Mouse (Mus musculus) intestine, embryonic 15.5 days (tissue): ENCODE data around the gene Slc25a22. TPM values are rescaled to one million over a fixed set of nuclear protein-coding genes. Genes with fewer than 3 reads are reported as not detected.
A peak's percentile ranks its signal among the peaks of the same experiment; 100 is the strongest.

Experiments used
- ATAC-seq: fragments of 200-750 bp; cut with Nextera tagmentation; 2 replicates; pipeline ENCODE4 v1.8.0; 2017; ENCODE audit warnings: moderate TSS enrichment, moderate library complexity
- H3K27ac ChIP-seq: fragments of 300-500 bp; sonication (generic); 2 replicates; pipeline ENCODE4 v1.5.1; 2015; ENCODE audit warnings: mild to moderate bottlenecking, inconsistent platforms
- H3K27me3 ChIP-seq: fragments of 300-500 bp; sonication (generic); replicated peaks from 2 replicates; pipeline ENCODE4 v1.6.1; 2015; ENCODE audit warnings: inconsistent platforms
- H3K36me3 ChIP-seq: fragments of 300-500 bp; sonication (generic); 2 replicates; pipeline ENCODE4 v1.6.1; 2015; ENCODE audit warnings: inconsistent platforms
- H3K4me1 ChIP-seq: fragments of 300-500 bp; sonication (generic); replicated peaks from 2 replicates; pipeline ENCODE4 v1.6.1; 2015; ENCODE audit warnings: inconsistent platforms
- H3K4me2 ChIP-seq: fragments of 300-500 bp; sonication (generic); replicated peaks from 2 replicates; pipeline ENCODE4 v1.6.1; 2015; ENCODE audit warnings: mild to moderate bottlenecking, inconsistent platforms
- H3K4me3 ChIP-seq: fragments of 300-500 bp; sonication (generic); replicated peaks from 2 replicates; pipeline ENCODE4 v1.5.1; 2015; ENCODE audit warnings: inconsistent platforms
- H3K9ac ChIP-seq: fragments of 300-500 bp; sonication (generic); 2 replicates; pipeline ENCODE4 v1.6.1; 2015; ENCODE audit warnings: inconsistent platforms
- H3K9me3 ChIP-seq: fragments of 300-500 bp; sonication (generic); 2 replicates; pipeline ENCODE4 v1.6.1; 2016; ENCODE audit warnings: inconsistent platforms
- WGBS: fragments of 180-500 bp; shearing (Covaris S2); methylation state at CpG from one replicate; pipeline ENCODE4 v1.1.7; 2015; 5-methylcytosine and 5-hydroxymethylcytosine counted together
- polyA plus RNA-seq: library from polyadenylated mRNA; unstranded; fragments of >200 nt; fragmentation: Nextera tagmentation; extraction: Ambion mirVana; gene quantifications from 2 replicates; pipeline ENCODE4 v1.2.1, GENCODE M21; 2015

Slc25a22 gene
- polyA plus RNA-seq, 1 experiment from 2014 or later = 28.5 TPM

DNA sequence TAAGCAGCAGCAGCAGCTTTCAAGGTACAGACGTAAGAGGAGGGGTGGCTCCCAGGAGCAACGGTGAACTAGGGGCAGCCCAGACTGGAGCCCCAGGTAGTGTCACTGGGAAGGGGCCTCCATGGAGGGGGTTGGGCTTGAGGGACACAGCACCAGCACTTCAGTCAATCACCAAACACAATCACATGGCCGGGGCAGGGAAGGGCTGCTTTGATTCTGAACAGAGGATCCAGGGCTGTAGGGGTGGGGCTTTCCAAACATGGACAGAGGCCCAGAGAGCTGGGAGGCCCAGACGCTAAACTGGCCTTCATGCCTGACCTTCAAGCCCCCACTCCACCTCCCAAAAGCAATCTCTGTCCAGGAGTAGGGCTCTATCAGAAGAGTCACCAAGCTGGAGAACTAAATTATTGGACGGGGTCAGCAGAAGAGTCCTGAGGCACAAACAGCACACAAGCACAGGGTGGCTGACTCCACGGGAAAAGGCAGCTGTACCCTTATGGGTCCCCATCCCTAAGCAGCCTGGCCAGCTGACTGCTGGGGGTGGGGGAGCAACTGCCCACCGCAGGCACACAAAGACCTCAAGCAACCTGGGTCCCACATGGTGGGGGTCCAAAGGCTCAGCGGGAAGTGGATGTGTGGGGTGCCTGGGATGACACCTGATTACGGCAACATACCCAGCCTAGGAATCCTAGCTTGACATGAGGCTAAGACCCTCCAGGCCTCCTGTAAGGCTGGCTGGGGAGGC, 7.7 kb downstream of the Slc25a22 start:
- Histone ChIP-seq H3K4me1 (peaks cover 25% of the 10 kb centered on the region), H3K27me3 (no peaks in the 10 kb centered on the region), H3K4me2 (peak overlapping the region; percentile 41; the same call in 1 of the 2 replicates), H3K27ac (no peak overlapping the region), H3K9me3 (no peaks in the 10 kb centered on the region), H3K4me3 (no peak overlapping the region), H3K9ac (no peak overlapping the region), H3K36me3 (peaks cover 25% of the 10 kb centered on the region; the same call in 1 of the 2 replicates)
- 59% methylated on average over 9 of the region's 9 CpGs for WGBS
- no peak for ATAC-seq

- Histone ChIP-seq H3K9ac (no peak within 1 kb of the TSS), H3K36me3 (peaks cover 25% of the 10 kb centered on the region; the same call in 1 of the 2 replicates), H3K9me3 (no peaks in the 10 kb centered on the region), H3K27me3 (no peaks in the 10 kb centered on the region), H3K4me1 (peaks cover 18% of the 10 kb centered on the region), H3K4me3 (peak within 1 kb of the TSS; percentile 9; the same call in 1 of the 2 replicates), H3K4me2 (peak within 1 kb of the TSS; percentile 41), H3K27ac (no peak within 1 kb of the TSS)
- 6% methylated on average over 19 of the region's 19 CpGs for WGBS
- ATAC-seq = peak; percentile 64
Observed at GRCm38 (mm10) chr7:141429310-141429709, 8.4 kb downstream of the Slc25a22 start, which contains the start of gene Cend1. Gene Cend1 (minus strand): TSS chr7:141429491.

GRCm38 (mm10) chr7:141428701-141429100, 9.0 kb downstream of the Slc25a22 start:
- Histone ChIP-seq H3K9ac (no peak overlapping the region), H3K4me2 (peak overlapping the region; percentile 41; the same call in 1 of the 2 replicates), H3K4me3 (0 out of 2 replicates have a peak overlapping the region, but pooled peaks have one; percentile 9), H3K9me3 (no peaks in the 10 kb centered on the region), H3K27ac (no peak overlapping the region), H3K27me3 (no peaks in the 10 kb centered on the region), H3K4me1 (peaks cover 12% of the 10 kb centered on the region; the same call in 1 of the 2 replicates), H3K36me3 (peaks cover 23% of the 10 kb centered on the region; the same call in 1 of the 2 replicates)
- no peak for ATAC-seq
- WGBS = 50% methylated on average over 5 of the region's 5 CpGs

GRCm38 (mm10) chr7:141426948-141427730, 10.6 kb downstream of the Slc25a22 start:
- Histone ChIP-seq H3K4me3 (no peak overlapping the region), H3K9me3 (no peaks in the 10 kb centered on the region), H3K4me1 (peaks cover 9% of the 10 kb centered on the region; the same call in 1 of the 2 replicates), H3K27ac (no peak overlapping the region), H3K27me3 (no peaks in the 10 kb centered on the region), H3K4me2 (no peak overlapping the region), H3K9ac (no peak overlapping the region), H3K36me3 (peaks cover 14% of the 10 kb centered on the region; the same call in 1 of the 2 replicates)
- no peak for ATAC-seq
- 77% methylated on average over 12 of the region's 12 CpGs for WGBS

DNA sequence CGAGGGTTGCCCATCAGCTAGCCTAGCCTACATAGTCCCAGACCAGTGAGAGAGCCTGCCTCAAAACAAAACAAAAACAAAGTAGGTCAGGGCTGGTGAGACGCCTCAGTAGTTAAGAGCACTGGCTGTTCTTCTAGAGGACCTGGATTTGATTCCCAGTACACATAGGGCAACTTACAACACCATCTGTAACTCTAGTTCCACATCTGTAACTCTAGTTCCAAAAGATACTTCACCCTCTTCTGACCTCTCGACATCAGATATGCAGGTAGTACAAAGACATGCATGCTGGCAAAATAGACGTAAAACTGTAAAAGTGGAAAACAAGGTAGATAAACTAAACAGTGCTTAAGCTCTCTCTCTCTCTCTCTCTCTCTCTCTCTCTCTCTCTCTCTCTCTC, 13.9 kb downstream of the Slc25a22 start:
- Histone ChIP-seq H3K4me3 (no peak overlapping the region), H3K4me1 (peaks cover 3% of the 10 kb centered on the region; the same call in 1 of the 2 replicates), H3K4me2 (no peak overlapping the region), H3K27ac (no peak overlapping the region), H3K9me3 (no peaks in the 10 kb centered on the region), H3K36me3 (no peaks in the 10 kb centered on the region), H3K27me3 (no peaks in the 10 kb centered on the region), H3K9ac (no peak overlapping the region)
- ATAC-seq = no peak
- WGBS = 68% methylated on average over 4 of the region's 4 CpGs

- Histone ChIP-seq H3K4me2 (no peak overlapping the region), H3K4me1 (no peaks in the 10 kb centered on the region), H3K9me3 (no peaks in the 10 kb centered on the region), H3K27ac (peak overlapping the region; percentile 25; the same call in 1 of the 2 replicates), H3K4me3 (no peak overlapping the region), H3K27me3 (no peaks in the 10 kb centered on the region), H3K36me3 (no peaks in the 10 kb centered on the region), H3K9ac (no peak overlapping the region)
- WGBS = 57% methylated on average over 9 of the region's 9 CpGs
- ATAC-seq = peak; percentile 60
Observed at GRCm38 (mm10) chr7:141420030-141420702, 17.5 kb downstream of the Slc25a22 start.

DNA sequence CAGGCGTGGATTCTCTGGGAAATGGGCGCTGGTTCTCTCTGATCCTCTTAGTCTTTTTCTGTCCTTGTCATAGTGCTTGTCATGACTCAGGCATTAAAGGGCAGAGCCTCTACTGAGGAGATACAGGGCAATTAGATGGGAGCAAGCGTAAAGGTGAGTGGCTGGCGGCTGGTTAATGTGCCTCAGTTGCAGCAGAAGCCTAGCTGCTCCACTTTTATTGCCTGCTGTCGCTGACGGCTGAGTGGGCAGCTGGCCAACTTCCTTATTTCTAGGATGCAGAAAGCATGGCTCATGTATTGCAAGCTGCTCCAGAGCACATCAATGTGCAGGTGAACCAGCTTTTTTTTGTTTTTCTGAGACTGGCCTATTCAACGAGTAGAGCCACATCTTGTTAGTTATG, 18.7 kb downstream of the Slc25a22 start:
- H3K27me3 ChIP-seq = no peaks in the 10 kb centered on the region
- WGBS = 41% methylated on average over 7 of the region's 7 CpGs
- H3K4me1 ChIP-seq = peaks cover 5% of the 10 kb centered on the region; the same call in 1 of the 2 replicates
- no peaks in the 10 kb centered on the region for H3K36me3 ChIP-seq
- H3K4me3 ChIP-seq = no peak overlapping the region
- H3K4me2 ChIP-seq = no peak overlapping the region
- H3K27ac ChIP-seq = peak overlapping the region; percentile 48; the same call in 1 of the 2 replicates
- ATAC-seq = peak; percentile 62
- H3K9me3 ChIP-seq = no peaks in the 10 kb centered on the region
- no peak overlapping the region for H3K9ac ChIP-seq

DNA sequence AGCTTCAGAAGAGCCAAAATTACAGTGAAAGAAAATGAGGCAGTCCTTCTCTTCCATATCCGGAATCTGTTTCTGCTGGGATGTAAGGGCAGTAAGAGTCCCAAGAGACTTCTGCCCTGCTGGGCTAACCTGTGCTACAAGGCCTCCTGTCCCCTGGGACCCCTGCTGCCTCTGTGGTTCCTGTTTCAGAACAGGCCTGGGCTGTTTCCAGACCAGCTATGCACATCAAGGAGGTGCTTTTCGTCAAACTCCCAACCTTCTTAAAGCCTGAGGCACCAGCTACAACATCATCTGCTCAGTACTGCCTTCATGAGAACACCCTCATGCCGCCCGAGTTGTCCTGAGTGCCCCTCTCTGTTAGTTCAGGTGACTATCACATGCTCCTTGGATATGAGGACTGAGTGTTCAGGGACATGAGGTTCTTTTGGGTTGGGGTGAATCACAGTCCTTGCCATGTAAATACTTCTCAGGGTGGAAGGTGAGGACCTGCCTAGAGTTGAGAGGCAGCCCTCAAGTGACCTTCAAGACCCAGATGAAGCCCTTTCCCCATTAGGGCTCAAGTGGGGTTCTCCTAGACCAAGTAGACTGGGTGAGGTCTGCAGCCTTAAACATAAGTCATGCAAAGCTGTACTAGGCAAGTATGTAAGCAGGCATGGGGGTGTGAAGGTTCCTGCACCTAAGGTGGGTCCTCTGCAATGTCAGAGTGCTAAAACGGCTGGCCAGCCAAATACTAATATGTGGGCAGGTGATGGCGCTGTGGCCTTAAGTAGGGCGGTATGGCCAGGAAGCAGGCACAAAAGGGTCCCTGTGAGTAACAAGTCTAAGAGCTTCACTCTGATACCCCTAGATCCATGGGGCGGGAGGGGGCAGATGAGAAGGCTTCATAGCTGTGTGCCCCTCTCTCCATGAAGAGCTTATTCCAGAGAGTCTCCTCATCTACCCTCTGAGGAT, 19.7 kb downstream of the Slc25a22 start:
- H3K9ac ChIP-seq = no peak overlapping the region
- no peaks in the 10 kb centered on the region for H3K27me3 ChIP-seq
- ATAC-seq = no peak
- peak overlapping the region; percentile 48; the same call in 1 of the 2 replicates for H3K27ac ChIP-seq
- no peak overlapping the region for H3K4me2 ChIP-seq
- H3K9me3 ChIP-seq = no peaks in the 10 kb centered on the region
- no peaks in the 10 kb centered on the region for H3K36me3 ChIP-seq
- 76% methylated on average over 8 of the region's 8 CpGs for WGBS
- H3K4me3 ChIP-seq = no peak overlapping the region
- H3K4me1 ChIP-seq = peaks cover 8% of the 10 kb centered on the region

DNA sequence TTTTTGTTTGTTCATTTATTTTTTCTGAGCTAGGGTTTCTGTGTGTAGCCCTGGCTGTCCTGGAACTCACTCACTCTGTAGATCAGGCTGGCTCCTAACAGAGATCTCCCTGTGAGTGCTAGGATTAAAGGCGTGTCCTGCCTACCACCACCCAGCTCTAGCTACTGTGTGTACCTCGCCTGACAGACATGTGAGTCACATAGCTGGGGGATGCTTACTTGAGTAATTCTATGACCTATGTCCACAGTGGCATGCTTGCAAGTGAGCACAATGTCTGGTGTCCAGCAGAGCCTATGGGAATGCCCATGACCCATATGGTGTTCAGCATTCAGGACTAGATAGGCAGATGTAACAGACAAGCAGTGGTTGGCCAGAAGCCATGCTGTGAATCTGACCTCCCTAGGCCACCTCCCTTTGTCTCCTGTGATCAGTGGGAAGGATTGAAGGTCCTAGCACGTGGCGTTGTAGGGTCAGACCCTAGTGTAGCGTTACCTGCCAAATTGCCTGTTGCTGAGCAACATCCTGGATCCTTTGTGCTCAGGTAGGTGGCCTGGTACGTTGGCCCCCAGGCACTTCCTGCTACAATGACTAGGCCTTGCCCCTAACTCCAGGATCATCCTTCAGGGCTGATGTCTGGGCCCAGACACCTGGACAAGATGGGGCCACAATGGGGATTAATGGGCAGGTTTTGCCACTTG, 21.4 kb downstream of the Slc25a22 start:
- Histone ChIP-seq H3K4me1 (peaks cover 11% of the 10 kb centered on the region), H3K9ac (no peak overlapping the region), H3K27ac (no peak overlapping the region), H3K4me2 (no peak overlapping the region), H3K9me3 (no peaks in the 10 kb centered on the region), H3K27me3 (no peaks in the 10 kb centered on the region), H3K36me3 (no peaks in the 10 kb centered on the region), H3K4me3 (no peak overlapping the region)
- no peak for ATAC-seq
- WGBS = 81% methylated on average over 6 of the region's 6 CpGs

- peak; percentile 94 for ATAC-seq
Observed at GRCm38 (mm10) chr7:141413809-141414584, 23.7 kb downstream of the Slc25a22 start, which contains the start of gene Gatd1. Gene Gatd1 (minus strand): TSS chr7:141414136.

More at GRCm38 (mm10) chr7:141413809-141414584, 23.7 kb downstream of the Slc25a22 start, which contains the start of gene Gatd1:
- Histone ChIP-seq H3K4me1 (peaks cover 16% of the 10 kb centered on the region), H3K27me3 (no peaks in the 10 kb centered on the region), H3K36me3 (peaks cover 10% of the 10 kb centered on the region; the same call in 1 of the 2 replicates), H3K9ac (peak within 1 kb of the TSS; percentile 73), H3K9me3 (no peaks in the 10 kb centered on the region), H3K4me3 (peak within 1 kb of the TSS; percentile 69), H3K27ac (peak within 1 kb of the TSS; percentile 79), H3K4me2 (peak within 1 kb of the TSS; percentile 85)
- WGBS = under 1% methylated on average over 56 of the region's 56 CpGs
